Mouse (Mus musculus) right cerebral cortex, postnatal 10 days (tissue): ENCODE results near the gene Hadha.

Experiments used
- DNase-seq, 2 experiments: peaks; one replicate each; pipeline ENCODE4 v3.0.0; 2021; ENCODE audit warnings: low spot score in 2 of 2

Gene Hadha

GRCm38 (mm10) chr5:30154474-30155394 is at the start of gene Hadha, which contains the start of gene Hadhb:
Hadha (minus strand) TSS chr5:30155162.
Hadhb (plus strand) TSS chr5:30155248.
- peak; percentile 94 for DNase-seq

- no peak for DNase-seq
Measured at GRCm38 (mm10) chr5:30204441-30204840, 49.5 kb upstream of the Hadha start.

GRCm38 (mm10) chr5:30203216-30203885 is 48.4 kb upstream of the Hadha start:
- no peak for DNase-seq

- no peak for DNase-seq
Measured at GRCm38 (mm10) chr5:30202221-30202620, 47.3 kb upstream of the Hadha start.

- peak; percentile 74 to 80 for DNase-seq
Measured at GRCm38 (mm10) chr5:30201521-30201920, 46.6 kb upstream of the Hadha start.

GRCm38 (mm10) chr5:30198257-30198656 is 43.3 kb upstream of the Hadha start:
- no peak for DNase-seq

- DNase-seq: no peak
Measured at GRCm38 (mm10) chr5:30195340-30195739, 40.4 kb upstream of the Hadha start.

- no peak for DNase-seq
Measured at GRCm38 (mm10) chr5:30192452-30192851, 37.5 kb upstream of the Hadha start.

- no peak for DNase-seq
Measured at GRCm38 (mm10) chr5:30187687-30188485, 32.9 kb upstream of the Hadha start.

GRCm38 (mm10) chr5:30175811-30176210 is 20.8 kb upstream of the Hadha start:
- DNase-seq: no peak

- no peak for DNase-seq
Measured at GRCm38 (mm10) chr5:30172931-30173692, 18.1 kb upstream of the Hadha start.

GRCm38 (mm10) chr5:30172115-30172514 is 17.2 kb upstream of the Hadha start:
- DNase-seq: no peak

- no peak for DNase-seq
Measured at GRCm38 (mm10) chr5:30170303-30170940, 15.5 kb upstream of the Hadha start.

GRCm38 (mm10) chr5:30165234-30165946 is 10.4 kb upstream of the Hadha start:
- DNase-seq: no peak

- DNase-seq: no peak
Measured at GRCm38 (mm10) chr5:30162339-30162738, 7.4 kb upstream of the Hadha start.

- no peak for DNase-seq
Measured at GRCm38 (mm10) chr5:30161836-30162235, 6.9 kb upstream of the Hadha start.

GRCm38 (mm10) chr5:30159601-30160000 is 4.6 kb upstream of the Hadha start:
- peak; percentile 30 to 35 for DNase-seq

GRCm38 (mm10) chr5:30155821-30156629 is 1.1 kb upstream of the Hadha start:
- DNase-seq: no peak

GRCm38 (mm10) chr5:30155395-30155792 is 432 bp upstream of the Hadha start:
- no peak for DNase-seq
